Mouse (Mus musculus) embryo, embryonic 10.5 days (tissue): ENCODE measurements around the gene Cyp2w1.

Experiments used
- DNase-seq: peaks from one replicate; pipeline ENCODE4 v3.0.0-alpha.2; 2015; ENCODE audit warnings: low spot score

The Cyp2w1 gene

GRCm38 (mm10) chr5:139352317-139352716 lies at the start of gene Cyp2w1:
Gene Cyp2w1, plus strand, starts transcription at chr5:139352617.
- DNase-seq: no peak

DNA sequence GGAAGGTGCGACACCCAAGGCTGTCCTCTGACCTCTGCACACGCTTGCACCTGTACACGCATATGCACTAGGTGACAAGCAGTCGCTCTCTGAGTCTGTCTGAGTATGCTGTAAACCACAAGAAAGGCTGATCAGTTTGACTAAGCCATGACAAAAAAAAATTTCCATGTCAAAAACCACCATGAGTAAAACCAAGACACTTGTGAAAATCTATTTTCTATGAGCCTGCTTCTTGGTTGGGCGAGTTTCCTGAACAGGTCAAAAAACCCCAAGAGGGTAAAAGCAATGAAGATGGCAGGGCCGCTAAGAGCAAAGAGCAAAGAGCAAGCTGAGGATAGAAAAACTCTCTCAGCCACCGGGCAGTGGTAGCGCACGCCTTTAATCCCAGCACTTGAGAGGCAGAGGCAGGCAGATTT lies 48.8 kb upstream of the Cyp2w1 start:
- DNase-seq: no peak

GRCm38 (mm10) chr5:139309946-139310345 lies 42.5 kb upstream of the Cyp2w1 start:
- DNase-seq: no peak

- no peak for DNase-seq
Measured at GRCm38 (mm10) chr5:139310477-139310876, 41.9 kb upstream of the Cyp2w1 start.

- no peak for DNase-seq
Measured at GRCm38 (mm10) chr5:139311822-139312221, 40.6 kb upstream of the Cyp2w1 start.

- no peak for DNase-seq
Measured at GRCm38 (mm10) chr5:139313536-139313935, 38.9 kb upstream of the Cyp2w1 start.

DNA sequence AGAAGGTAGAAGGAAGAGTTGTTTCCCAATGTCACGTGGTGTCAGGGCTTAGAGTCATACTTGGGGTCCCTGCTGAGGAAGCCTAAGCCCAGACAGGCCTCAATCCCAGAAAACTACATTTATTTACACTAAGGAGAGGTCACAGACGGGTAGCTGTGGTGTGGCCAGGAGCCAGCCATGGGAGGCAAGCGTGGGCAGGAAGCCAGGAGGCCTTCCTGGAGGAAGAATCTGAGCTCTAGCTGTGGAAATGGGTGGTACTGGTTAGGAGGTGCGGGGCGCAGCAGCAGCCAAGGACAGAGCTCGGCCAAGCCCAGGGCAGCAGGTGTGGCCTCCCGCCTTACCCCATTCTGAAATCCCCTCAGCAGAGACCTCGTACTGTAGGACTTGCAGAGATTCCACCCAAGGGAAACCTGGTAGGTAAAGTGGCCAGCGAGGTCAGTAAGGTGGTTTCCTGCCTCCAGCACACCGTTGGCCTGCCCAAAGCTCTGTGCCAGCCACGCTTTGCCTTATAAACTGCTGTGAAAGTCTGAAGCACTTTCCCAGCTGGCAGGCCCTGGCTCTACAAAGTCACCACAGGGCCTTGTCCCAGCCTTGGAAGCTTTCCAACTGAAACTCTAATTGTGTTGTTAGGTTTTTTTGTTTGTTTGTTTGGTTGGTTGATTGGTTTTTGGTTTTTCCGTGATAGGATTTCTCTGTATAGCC lies 37.3 kb upstream of the Cyp2w1 start:
- DNase-seq: no peak

- no peak for DNase-seq
Measured at GRCm38 (mm10) chr5:139316982-139317675, 35.3 kb upstream of the Cyp2w1 start.

GRCm38 (mm10) chr5:139317751-139318504 lies 34.5 kb upstream of the Cyp2w1 start:
- DNase-seq: no peak

DNA sequence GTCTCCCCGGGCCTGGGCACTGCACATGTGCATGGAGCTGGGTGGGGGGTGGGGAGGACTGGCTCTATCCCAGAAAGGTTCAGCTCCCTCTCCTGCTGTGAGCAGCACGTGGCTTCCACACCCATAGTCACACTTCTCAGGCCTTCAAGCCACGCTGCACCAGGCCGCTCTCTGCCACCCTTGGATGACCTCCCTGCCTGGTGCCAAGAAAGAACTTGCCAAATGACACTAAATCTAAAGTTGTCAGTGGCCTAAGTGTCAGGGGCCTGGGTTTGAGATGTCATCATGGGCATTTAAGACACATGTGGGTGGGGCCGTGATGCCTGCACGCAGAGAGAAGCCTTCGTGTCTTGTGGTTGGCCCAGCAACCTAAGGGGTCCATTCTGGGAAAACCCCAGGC lies 32.0 kb upstream of the Cyp2w1 start:
- DNase-seq: no peak

- DNase-seq: no peak
Measured at GRCm38 (mm10) chr5:139321331-139321730, 31.1 kb upstream of the Cyp2w1 start.

DNA sequence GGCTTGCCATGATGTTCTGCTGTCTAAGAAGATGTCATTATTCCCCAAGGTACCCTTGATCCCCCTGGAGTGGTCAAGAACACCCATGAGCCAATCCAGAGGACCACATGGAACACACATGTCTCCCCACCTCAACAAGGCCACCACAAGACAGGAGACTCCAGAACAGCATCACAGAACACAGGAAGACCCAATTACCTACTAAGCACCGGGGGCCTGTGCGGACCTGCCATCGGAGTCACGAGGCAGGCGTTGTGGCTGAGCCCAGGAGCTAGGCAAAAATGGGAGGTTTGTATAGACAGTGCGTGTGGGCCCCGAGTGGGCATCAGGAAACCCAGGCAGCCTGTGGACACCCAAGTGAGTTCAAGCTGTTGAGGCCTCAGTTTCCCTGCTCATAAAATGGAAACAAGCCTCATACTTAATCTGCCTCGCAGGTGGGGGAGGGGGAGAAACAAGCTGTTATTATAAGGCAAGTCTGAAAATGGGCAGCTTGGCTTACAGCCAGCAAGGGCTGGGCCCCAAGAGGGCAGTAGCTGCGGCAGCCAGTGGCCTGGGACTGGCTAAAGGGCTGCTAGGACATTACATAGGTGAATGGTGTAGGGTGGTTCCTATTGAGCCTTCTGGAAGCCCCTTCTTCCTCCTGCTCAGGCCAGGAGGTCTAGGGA lies 29.0 kb upstream of the Cyp2w1 start:
- no peak for DNase-seq

DNA sequence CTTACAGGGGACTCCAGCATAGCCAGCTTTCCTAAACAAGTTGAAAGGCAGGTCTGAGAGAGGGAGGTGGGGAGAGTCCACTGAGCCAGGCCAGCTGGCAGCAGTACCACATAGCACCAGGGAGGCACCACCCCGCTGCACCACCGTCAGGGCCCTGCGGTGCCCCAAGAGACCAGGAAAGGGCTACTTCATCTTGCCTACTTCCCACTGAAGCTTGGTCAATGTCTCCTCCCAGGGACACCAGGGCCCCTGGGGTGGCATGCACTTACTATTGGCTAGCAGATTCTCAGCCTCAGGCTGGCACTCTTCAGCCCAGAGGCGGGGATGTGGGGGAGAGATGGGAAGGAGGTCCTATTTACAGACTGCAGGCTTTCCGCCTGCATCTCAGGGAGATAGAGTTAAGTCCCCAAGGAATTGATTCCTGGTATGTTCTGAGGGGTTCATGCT lies 28.3 kb upstream of the Cyp2w1 start:
- DNase-seq: no peak

- no peak for DNase-seq
Measured at GRCm38 (mm10) chr5:139324691-139325394, 27.6 kb upstream of the Cyp2w1 start.

- DNase-seq: peak; percentile 65
Measured at GRCm38 (mm10) chr5:139325395-139325966, 26.9 kb upstream of the Cyp2w1 start, which contains the start of gene Adap1. Gene Adap1, minus strand, starts transcription at chr5:139325622.

DNA sequence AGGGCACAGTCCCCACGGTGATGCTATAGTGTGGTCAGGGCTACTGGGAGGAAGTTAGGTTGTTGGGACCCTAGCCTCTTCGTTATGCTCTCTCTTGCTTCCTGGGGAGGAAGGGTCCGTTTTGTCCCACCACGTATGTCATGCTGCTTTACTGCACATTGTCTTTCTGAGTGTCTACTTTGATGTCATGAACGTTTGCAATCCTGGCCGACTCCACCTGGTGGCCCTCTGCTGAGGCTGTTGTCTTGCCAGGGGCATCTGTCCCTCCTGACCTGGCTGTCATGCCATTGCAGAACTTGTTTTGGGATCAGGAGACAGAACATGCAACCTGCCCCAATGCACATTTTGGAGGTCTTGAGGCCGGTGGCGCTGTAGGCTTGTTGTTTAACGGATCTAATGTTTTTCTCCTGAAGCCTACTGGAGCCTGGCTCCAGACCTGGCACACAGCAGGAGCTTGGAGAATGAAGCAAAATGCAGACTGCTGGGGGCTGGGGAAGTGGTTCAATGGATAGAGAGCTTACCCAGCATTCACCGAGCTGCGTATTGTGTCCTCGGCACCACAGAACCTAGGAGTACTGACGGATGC lies 26.2 kb upstream of the Cyp2w1 start:
- no peak for DNase-seq

- no peak for DNase-seq
Measured at GRCm38 (mm10) chr5:139326986-139327633, 25.3 kb upstream of the Cyp2w1 start.

DNA sequence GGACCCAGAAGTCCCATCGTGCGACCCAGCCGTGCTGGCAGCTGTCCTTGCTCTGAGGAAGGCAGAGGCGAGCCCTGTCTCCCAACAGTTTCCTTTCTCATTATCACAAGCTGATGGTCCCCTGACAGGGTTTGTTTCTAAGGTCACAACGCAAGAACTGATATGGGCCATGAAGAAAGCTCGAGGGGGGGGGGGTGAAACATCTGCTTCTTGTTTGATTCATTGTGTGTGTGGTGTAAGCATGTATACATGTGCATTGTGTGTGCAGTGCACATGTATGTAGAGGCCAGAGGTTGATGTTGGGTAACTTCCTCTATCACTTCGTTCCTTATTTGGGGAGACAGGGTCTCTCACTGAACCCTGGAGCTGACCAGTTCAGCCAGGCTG lies 24.8 kb upstream of the Cyp2w1 start:
- no peak for DNase-seq

GRCm38 (mm10) chr5:139330766-139331165 lies 21.7 kb upstream of the Cyp2w1 start:
- no peak for DNase-seq

DNA sequence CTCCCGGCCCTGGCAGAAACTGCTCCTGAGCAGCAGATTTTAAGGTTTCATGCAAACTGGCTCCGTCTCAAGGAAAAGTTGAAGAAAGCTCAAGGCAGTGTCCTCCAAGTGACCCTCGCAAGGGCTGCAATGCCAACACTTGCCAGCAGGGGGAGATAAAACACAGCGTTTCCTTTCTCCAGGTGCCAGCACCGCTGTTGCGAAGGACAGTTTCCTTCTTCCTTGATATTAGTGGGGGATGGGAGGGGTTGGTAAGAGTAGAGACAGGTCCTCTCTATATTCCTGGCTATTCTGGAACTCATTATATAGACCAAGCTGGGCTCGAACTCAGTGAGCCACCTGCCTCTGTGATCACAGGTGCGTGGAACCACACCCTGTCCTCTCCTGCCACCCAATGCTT lies 20.7 kb upstream of the Cyp2w1 start:
- DNase-seq: peak; percentile 87
